Mouse (Mus musculus) spleen, adult 12 weeks (tissue): ENCODE data around the gene Slc25a34.

Experiments
- DNase-seq: peaks from one replicate; pipeline ENCODE4 v3.0.0; 2022; ENCODE audit warnings: low spot score

Gene Slc25a34

DNA sequence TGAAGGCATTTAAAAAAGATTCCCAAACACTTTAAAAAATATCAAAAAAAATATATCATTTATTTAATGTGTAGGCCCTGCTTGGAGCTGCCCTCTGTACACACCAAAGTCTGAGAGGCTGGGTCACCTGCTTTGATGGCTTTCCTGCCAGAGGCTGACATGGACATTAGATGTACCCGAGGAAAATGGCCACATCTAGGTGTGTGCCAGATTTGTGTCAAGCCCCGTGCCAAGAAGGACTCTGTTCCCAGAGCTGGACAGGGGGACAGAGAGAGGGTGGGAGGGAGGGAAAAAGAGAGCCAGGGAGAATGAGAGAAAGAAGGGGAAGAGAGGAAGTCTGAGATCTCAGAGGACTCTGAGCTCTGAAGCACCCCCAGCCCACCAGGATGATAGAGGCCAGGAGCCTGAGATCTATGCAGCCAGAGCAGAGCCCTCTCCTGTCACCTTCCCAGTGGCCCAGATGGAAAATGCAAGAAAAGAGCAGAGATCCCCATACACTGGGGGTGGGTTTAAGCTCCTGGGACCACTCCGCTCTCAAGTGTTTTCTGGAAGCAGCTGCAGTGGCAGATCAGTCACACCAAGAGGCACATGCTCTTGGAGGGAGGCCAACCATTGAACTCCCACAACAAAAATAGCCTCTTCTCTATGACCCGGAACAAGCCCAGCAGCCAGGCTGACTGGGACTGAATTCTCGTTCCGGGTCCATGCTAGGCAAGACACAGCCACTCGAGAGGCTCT, 19.7 kb upstream of the Slc25a34 start:
- no peak for DNase-seq

DNA sequence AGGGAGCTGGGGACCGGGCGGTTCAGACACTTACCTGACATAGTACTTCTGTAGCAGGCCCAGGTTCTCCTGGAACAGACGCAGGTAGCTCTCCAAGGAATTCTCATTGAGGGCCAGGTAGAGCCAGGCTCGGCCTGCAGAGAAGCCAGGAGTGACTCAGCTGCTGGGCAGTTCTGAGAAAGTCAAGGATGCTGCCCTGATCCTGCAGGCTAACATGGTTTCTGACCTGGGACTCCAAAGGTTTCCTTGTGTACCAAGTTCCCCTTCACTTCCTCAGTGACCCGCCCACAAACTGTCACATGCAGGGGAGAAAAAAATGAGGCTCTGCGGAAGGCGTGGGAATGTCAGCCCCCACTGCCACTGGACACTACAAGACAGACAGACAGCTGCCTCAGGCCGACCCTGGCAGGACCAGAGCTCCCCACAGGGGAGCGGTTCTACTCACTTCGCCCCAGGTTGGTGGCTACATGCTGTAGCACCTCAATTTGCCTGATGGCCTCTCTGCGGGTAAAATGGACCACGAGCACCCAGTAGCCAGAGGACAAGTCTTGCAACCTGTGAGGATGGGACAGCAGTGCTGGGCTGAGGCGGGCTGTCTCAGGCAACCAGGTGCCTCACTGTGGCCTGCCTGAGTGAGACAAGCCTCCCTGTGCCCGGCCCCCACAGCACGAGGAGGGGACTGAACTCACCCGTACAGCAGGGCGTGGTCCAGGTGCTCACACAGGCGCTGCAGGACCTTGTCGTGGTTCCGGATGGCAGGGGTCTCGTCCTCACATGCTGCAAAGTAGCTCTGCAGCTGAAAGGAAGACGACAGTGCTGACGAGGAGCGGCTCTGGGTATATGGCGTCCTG, 18.6 kb upstream of the Slc25a34 start:
- DNase-seq = no peak

DNA sequence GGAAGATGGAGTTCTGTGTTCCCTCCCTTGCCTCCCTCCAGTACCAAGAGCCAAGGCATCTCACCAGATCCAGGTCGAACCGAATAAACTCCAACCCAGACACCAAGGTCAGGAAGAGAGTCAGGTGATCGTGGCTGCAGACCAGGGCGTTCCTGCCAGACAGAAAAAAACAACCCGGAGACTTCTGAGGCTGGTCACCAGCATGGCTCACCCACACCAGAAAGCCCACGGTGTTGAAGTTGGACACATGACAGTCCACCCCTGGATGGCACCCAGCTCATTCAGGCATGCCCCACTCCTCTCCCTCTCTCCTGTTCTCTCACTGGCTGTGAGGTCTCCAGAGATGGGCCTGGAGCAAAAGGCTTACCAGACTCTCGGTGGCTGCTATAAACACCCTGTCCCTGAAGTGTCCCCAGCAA, 17.7 kb upstream of the Slc25a34 start:
- no peak for DNase-seq

DNA sequence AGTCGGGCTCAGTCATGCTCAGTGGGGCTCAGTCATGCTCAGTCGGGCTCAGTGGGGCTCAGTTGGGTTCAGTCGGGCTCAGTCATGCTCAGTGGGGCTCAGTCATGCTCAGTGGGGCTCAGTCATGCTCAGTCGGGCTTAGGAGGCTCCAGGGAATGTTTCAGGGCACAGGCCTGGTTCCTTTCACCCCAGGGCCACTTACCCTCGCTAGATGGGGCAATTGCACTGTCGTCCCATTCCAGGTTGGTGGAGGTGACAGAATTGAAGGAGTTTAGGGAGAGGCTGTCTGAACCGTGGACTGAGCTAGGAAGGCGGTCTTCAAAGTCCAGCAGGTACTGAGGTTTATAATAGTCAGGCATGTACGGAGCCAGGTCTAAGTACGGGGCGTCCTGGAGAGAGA, 15.9 kb upstream of the Slc25a34 start:
- no peak for DNase-seq

DNA sequence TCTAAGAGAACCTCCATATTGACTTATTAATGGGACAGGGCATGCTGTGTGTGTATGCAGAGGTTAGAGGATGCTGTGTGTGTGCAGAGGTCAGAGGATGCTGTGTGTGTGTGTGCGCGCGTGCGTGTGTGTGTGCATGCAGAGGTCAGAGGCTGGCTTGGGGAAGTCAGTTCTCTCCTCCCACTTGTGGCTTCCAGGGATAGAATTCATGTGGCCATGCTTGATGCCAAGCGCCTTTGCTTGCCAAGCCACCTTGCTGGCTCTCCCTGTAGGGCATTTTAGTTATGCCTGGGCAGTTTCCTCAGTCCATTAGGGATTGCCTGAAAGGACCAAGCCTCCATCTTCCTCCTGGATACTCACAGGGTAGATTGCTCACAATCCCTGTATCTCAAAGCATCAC, 13.1 kb upstream of the Slc25a34 start:
- no peak for DNase-seq

DNA sequence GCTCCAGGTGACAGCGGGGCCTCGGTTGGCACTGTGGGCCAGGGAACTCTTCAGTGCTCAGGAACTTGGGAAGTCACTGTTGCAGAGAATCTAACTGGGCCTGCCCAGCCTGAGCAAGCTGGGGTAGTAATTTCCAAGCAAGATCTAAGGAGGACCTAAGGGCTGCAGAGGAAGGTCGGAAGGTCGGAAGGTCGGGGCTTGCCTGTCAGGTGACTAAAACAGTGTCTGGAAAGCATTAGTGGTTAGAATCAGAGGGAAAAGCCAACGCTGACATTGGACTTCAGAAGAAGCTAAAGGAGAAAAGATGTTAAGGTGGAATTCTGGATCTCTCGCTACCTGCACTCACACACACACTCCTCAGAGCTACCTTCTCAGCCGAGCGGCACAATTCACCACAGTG, 12.4 kb upstream of the Slc25a34 start:
- DNase-seq = no peak

DNA sequence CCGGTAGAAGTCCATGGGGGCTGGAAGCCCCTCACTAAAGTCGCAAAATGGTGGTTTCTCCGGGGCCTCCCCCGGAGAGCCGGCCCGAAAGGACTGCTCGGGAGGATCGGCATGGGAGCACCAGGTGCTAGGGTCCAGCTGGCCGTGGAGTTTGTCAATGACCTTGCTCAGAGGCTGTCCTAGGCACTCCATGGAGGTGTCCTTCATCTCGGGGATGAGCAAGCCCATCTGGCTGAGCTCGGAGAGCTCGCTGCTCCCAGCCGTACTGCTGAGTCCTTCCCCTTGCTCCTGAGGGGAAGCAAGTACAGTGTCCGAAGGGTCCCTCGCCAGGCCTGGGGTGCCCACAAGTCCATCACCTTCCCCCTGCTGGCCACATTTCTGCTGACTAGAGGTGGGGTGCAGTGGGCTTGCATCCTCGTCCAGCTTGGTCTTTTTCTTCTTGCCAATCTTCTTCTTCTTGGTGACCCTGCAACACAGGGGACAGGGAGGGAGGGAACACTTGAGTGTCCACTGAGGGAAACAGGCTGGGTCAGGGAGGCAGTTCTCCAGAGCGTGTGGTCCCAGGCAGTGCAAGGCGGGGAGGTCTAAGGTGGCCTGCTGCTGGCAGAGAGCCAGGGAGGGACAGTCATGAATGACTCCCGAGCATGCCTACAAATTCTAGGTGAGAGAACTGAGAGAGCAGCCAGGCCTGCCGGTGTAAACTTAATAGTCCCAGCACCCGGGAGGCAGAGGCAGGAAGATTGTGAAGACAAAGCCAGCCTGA, 8.7 kb upstream of the Slc25a34 start:
- DNase-seq = no peak

DNA sequence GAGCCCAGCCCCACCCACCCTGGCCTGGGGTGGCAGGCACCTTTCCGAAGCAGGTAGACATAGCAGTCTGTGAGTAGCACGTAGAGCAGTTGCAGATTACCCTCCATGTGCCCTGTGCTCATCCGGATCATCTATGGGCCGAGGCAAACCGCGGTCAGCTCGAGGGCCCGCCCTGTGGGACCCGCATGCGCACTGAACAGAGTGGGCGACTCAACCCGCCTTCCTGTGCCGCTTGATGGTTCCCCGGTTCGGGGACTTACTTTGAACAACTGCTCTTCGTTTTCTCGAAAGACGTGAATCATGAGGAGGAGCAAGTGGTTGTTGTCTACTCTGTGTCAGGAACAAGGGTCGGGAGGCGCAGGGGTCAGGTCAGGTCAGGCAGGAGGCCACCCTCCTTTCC, 7.6 kb upstream of the Slc25a34 start:
- no peak for DNase-seq

DNA sequence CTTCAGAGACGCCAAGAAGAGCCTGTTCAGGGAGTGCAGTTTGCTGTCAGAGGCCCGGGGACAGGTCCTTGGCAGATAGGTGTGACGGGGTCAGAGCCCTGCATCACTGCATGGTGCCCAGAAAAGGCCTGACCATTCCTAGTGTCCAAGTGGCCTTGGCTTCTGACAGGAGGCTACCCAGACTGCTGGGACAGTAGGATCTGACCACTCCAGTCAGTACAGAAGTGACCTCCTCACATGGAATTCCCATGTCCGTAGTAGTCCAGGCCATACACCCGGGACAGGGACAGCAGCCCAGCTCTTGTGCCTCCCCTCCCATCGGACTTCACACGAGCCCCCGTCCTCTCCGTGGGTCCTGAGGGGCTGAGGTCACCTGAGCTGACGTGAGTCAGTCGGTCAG, 6.4 kb upstream of the Slc25a34 start:
- no peak for DNase-seq

DNA sequence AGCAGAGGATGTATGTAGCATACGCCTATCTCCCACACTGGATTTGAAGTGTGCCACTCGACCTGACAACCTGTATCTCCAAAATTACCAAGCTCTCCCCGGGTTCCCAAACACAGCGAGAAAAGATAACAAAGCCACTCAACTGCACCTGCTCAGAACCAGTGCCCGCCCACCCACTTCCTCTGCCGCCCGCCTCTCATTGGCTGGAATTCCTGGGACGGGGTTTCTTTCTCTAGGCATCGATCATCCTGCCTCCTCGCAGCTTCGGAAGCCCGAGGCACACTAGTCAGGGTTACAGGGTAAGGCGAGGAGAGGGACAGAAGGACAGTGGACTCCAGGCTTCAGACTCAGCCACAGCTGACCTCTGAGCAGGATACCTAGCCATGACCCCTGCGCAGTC, 5.0 kb upstream of the Slc25a34 start:
- no peak for DNase-seq

DNA sequence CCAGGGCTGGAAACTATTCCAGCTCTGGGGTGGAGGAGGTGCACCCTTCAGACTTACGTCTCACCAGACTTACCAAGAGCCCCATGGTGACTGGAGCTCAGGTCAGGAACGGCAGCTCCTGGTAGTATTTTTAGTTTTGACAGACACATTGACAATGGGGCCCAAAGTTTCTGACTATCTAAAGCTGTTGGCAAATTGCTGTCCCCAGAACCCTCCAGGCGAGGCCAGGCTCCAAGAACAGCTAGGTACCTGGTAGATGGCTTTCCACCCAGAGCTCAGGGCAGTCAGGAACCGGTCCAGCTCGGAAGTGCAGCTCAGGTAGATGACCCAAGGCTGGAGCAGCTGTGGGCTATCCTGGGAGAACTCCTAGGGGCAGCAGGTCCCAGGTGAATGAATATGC, 3.9 kb upstream of the Slc25a34 start:
- no peak for DNase-seq

DNA sequence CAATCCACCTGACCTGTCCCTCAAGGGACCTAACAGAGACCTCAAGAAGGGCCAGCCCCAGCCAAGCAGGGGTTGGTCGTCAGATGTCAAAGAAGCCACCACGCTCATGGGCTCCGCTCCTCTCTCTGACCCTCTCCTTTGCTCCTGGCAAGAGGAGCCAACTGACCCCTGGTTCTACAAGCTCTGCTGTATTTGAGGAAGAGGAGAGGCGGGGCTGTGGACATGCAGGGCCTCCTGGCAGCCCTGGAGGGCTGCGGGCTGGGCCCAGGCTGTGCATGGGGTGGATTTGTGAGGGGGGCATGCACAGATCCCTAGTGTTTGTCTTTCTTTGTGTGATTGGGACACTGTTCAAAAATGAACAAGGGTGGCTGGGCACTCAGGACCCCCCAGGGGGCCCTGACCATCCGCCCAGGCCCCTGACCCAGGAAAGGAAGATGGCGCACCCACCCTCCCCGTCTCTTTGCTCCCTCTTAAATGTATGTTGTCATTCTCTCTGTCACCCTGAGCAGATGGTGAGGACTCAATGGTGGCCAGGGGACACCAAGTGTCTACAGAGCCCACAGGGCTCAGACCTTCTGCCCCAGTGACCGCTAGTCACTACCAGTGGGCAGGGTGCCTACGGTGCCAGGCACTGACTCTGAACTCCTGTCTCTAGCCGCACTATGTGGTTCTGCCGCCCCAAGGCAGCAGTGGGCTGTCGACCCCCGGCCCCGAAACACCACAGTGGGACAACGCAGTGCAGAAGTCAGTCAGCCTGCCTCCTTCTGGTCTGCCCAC, 2.3 kb upstream of the Slc25a34 start:
- DNase-seq = no peak

DNA sequence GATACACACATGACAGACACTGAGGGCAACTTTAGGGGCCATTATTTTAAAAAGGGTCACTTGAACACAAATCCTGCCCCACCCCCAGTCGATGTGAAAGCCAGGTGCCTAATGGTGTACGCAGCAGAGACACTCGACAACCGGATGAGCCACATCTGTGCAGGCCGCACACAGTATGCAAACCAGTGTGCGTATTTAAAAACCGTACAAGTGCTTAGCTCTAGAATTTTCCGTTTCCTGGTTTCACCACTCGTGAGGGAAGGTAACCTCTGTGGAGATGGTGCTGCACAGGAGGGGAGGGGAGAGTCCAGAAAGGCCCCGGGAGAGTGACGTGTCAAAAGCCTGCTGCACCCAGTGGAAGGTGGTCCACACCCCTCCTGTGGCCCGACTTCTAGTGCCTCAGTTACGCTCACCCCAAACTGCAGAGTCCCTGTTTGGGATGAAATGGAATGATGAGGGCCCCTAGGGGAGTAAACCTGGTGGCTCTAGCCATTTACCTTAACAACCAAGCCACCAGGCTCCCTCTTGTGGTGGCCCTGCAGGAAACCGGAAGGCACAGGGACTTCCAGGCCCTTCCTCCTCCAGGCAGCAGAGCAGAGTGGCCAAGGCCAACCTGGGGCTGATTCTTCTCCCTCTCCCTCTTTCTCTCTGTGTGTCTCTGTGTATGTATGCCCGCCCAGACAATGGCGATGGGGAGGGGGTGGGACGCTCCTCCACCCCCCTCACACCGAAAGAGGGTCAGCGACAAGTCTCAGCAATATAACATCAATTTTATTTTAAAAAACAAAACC, 1.6 kb upstream of the Slc25a34 start:
- DNase-seq = no peak

DNA sequence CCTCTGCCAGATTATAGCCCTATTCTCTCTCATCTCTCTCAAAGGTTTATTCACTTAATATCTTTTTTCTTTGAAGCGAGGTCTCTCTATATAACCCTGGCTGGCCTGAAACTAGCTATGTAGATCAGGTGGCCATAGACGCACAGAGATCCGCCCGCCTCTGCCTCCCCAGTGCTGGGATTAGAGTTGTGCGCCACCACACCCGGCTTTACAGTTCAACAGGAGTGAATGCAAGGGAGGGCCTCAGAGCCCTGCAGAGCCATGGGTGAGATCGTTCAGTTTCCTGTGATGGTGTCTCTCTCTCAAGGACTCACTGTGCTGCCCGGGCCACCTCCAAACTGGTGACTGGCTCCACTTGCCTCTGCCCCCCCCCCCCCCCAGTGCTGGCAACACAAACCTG, 513 bp upstream of the Slc25a34 start:
- DNase-seq = no peak

DNA sequence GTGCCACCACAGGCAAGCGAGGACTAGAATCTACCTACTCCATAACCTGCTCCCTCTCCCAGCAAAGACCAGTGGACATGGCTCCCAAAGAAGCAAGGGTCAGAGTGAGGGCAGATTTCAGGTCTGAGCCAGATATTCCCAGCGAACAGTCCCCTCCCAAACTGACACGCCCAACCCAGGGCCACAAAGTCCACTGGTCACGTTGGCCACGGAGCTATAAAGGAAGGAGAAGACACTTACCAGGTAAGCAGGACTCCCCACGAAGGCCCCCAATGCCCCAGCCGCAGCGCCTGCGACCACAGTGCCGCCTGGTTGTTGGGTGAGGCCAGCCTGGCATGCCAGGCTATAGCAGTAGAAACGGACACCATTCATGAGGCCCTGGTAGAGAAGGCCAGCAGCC, 584 bp downstream of the Slc25a34 start:
- no peak for DNase-seq

DNA sequence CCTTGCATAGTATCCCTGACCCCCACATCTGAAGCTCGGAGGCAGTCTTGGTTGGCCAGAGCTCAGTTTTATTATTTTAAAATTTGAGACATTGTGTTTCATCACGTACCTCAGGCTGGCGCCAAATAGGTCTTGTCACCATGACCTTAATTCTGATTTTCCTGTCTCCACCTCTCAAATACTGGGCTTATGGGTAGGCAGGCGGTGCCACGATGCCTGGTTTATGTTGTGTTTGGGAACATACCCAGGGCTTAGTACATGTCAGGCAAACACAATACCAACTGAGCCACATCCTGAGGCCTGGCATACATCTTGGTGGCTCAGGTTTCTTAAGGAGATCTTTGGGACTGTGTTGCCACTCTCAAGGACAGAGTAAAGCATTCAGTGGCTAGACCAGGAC, 1.0 kb downstream of the Slc25a34 start:
- no peak for DNase-seq

DNA sequence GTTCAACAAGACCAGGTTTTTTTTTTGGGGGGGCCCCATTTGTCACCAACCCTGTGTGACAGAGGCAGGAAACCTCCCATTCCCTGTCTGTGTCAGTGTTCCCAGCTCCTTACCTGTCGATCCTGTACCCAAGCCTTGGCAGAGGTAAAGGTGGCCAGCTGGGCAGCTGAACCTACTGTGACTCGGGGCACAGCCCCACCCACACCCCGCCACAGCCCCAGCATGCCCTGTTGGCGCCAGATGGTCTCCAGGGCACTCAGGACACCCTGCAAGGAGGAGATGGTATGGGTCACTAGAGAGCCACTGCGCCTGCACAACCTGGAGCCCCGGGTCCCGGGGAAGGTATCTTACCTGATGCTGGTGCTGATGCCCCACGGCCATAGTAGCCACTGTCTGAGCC, 1.5 kb downstream of the Slc25a34 start:
- DNase-seq = no peak

DNA sequence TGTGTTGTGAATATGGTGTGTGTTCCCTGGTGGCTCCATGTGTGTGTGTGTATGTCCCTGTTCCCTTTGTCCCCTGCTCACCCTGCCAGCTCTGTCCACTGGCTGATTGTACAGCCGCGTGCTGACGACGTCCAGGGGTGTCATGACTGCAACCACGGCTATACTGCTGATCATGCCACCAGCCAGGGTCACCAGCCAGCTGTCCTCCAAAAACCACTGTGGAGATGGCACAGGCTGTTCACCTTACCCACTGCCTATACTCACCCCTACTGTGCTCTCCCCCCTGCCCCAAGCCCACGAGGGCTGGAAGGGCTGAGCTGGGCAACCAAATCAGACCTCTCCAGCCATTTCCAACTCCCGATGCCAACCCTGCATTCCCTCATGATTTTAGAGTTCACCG, 2.3 kb downstream of the Slc25a34 start:
- no peak for DNase-seq

DNA sequence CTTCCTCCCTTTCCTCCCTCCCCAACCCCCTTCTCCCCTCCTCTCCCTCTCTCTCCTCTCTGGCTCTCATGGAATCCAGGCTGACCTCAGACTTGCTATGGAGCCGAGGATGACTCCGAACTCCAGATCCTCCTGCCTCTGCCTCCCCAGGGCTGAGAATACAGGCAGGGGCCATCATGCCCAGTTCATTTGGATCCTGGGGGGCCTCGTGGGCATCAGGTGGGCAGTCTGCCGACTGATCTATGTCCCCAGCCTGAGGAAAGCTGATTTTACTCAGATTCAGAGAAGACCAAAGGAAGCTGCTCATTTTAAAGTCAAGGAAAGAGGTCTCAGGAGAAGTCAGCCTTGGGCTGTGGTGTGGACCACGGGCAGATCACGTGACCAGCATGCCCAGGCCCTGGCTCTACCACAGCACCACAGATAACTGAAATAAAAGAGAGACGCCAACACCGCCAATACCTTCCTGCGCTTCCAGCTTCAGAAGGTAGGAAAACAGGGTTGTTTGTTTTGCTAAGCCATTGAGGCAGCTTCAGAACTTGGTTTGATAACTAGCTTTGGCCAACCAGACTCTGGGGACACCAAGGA, 4.2 kb downstream of the Slc25a34 start:
- no peak for DNase-seq

DNA sequence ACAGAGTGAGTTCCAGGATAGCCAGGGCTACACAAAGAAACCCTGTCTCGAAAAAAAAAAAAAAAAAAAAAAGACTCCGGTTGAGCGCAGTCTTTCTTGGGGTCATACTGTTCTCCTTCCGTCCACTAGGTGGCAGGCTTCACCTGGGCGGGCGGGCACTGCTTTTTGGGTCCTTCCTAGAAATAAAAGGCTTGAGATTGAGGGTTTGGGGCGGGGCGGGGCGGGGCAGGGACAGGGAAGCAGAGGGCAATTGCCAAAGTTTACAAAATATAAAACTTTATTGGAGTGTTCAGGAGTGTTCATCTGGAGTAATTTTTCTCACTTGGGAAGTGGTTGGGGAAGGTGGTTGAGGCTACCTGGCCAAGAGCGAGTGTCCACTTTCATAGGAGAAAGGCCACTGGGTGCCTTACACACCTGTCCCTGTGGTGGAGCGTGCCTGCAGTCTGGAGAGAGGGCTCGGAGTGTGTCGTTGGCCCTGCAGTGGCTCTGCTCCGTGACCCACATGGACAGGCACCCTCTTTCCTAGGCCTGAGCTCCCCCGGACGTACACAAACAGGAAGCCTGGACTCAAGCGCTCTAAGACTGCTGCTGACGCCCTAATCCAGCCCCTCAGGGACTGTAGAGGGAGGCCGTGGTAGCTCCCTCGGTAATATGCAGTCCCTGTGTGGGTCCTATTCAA, 4.9 kb downstream of the Slc25a34 start, which contains the start of gene Tmem82:
Gene Tmem82 (minus strand): TSS at position 69 of the 679 bp plus-strand sequence.
- DNase-seq = no peak
